Mouse (Mus musculus) MEL (cell line): Measurements from ENCODE around the gene Kcnmb1. TPM values are rescaled to one million over a fixed set of nuclear protein-coding genes. Genes with fewer than 3 reads are reported as not detected.
A peak's percentile ranks its signal among the peaks of the same experiment; 100 is the strongest.

Source experiments
- DNase-seq: peaks from one replicate; pipeline ENCODE4 v3.0.0; 2011; ENCODE audit warnings: low read depth, low spot score
- H3K27ac ChIP-seq: 2 replicates; pipeline ENCODE4 v1.5.1; 2012; ENCODE audit warnings: low read depth, mild to moderate bottlenecking, control low read depth, low read length, moderate library complexity; ENCODE audit not compliant: control insufficient read depth
- H3K27me3 ChIP-seq, 2 experiments: fragments of 150-350 bp in 1 of 2; sonication (generic) in 1 of 2; 2 replicates each; pipeline ENCODE4 v1.6.1; 2012; ENCODE audit warnings: low read length in 2 of 2, mild to moderate bottlenecking in 2 of 2, improper control_type of control experiment in 1 of 2, moderate library complexity in 1 of 2; ENCODE audit not compliant: insufficient read depth in 2 of 2, control insufficient read depth in 1 of 2
- H3K36me3 ChIP-seq, 2 experiments: 2 replicates each; pipeline ENCODE4 v1.6.1; 2012 to 2014; ENCODE audit warnings: low read length in 2 of 2, improper control_type of control experiment in 1 of 2, inconsistent platforms in 1 of 2, mild to moderate bottlenecking in 1 of 2; ENCODE audit not compliant: insufficient read depth in 2 of 2, control insufficient read depth in 1 of 2
- H3K4me1 ChIP-seq, 2 experiments: fragments of 150-350 bp in 1 of 2; sonication (generic) in 1 of 2; 2 replicates each; pipeline ENCODE4 v1.6.1; 2012; ENCODE audit warnings: low read length in 2 of 2, improper control_type of control experiment in 1 of 2, mild to moderate bottlenecking in 1 of 2; ENCODE audit not compliant: insufficient read depth in 2 of 2, control insufficient read depth in 1 of 2
- H3K4me3 ChIP-seq, 2 experiments: fragments of 150-350 bp in 1 of 2; sonication (generic) in 1 of 2; 2 replicates each; pipeline ENCODE4 v1.5.1; 2012; ENCODE audit warnings: low read depth in 2 of 2, low read length in 2 of 2, mild to moderate bottlenecking in 2 of 2, moderate library complexity in 2 of 2, control low read depth in 1 of 2, improper control_type of control experiment in 1 of 2; ENCODE audit not compliant: control insufficient read depth in 1 of 2, insufficient read depth in 1 of 2
- H3K79me2 ChIP-seq: 2 replicates; pipeline ENCODE4 v1.6.1; 2012; ENCODE audit warnings: mild to moderate bottlenecking, low read length, moderate library complexity; ENCODE audit not compliant: control insufficient read depth, poor library complexity, insufficient read depth
- H3K9ac ChIP-seq: 2 replicates; pipeline ENCODE4 v1.6.1; 2012; ENCODE audit warnings: low read depth, mild to moderate bottlenecking, control low read depth, low read length, moderate library complexity; ENCODE audit not compliant: control insufficient read depth, poor library complexity, severe bottlenecking
- H3K9me3 ChIP-seq: fragments of 150-350 bp; sonication (generic); replicated peaks from 2 replicates; pipeline ENCODE4 v1.6.1; 2012; ENCODE audit warnings: mild to moderate bottlenecking, low read length, improper control_type of control experiment, moderate library complexity; ENCODE audit not compliant: insufficient read depth
- BHLHE40 ChIP-seq: IDR thresholded peaks from 2 replicates; pipeline ENCODE4 v1.6.1; 2012; ENCODE audit warnings: low read depth, mild to moderate bottlenecking, inconsistent platforms, low read length, improper control_type of control experiment, borderline replicate concordance
- CHD2 ChIP-seq: IDR thresholded peaks from 2 replicates; pipeline ENCODE4 v1.6.1; 2011; ENCODE audit warnings: low read length, improper control_type of control experiment
- E2F4 ChIP-seq: IDR thresholded peaks from 2 replicates; pipeline ENCODE4 v1.6.1; 2011; ENCODE audit warnings: low read depth, low read length, improper control_type of control experiment, borderline replicate concordance
- GABPA ChIP-seq: IDR thresholded peaks from 2 replicates; pipeline ENCODE4 v1.6.1; 2012; ENCODE audit warnings: low read depth, mild to moderate bottlenecking, inconsistent platforms, low read length, improper control_type of control experiment, moderate library complexity
- HCFC1 ChIP-seq: IDR thresholded peaks from 2 replicates; pipeline ENCODE4 v1.6.1; 2012; ENCODE audit warnings: low read depth, mild to moderate bottlenecking, inconsistent platforms, low read length, improper control_type of control experiment, moderate library complexity
- JUND ChIP-seq: IDR thresholded peaks from 2 replicates; pipeline ENCODE4 v1.6.1; 2011; ENCODE audit warnings: low read depth, mild to moderate bottlenecking, improper control_type of control experiment, low read length
- KAT2A ChIP-seq: conservative IDR thresholded peaks from 2 replicates; pipeline ENCODE4 v1.6.1; 2012; ENCODE audit warnings: low read depth, low read length, improper control_type of control experiment, inconsistent platforms
- MAFK ChIP-seq: IDR thresholded peaks from 2 replicates; pipeline ENCODE4 v1.6.1; 2011; ENCODE audit warnings: low read depth, mild to moderate bottlenecking, low read length, improper control_type of control experiment, borderline replicate concordance
- MAX ChIP-seq: IDR thresholded peaks from 2 replicates; pipeline ENCODE4 v1.6.1; 2011; ENCODE audit warnings: low read length, improper control_type of control experiment
- MEF2A ChIP-seq: IDR thresholded peaks from 2 replicates; pipeline ENCODE4 v1.6.1; 2014; ENCODE audit warnings: low read depth, mild to moderate bottlenecking, inconsistent platforms, low read length, improper control_type of control experiment; ENCODE audit not compliant: poor library complexity, insufficient replicate concordance, severe bottlenecking; ENCODE audit errors: extremely low read depth
- MXI1 ChIP-seq: IDR thresholded peaks from 2 replicates; pipeline ENCODE4 v1.6.1; 2011; ENCODE audit warnings: mild to moderate bottlenecking, low read depth, low read length, improper control_type of control experiment
- MYB ChIP-seq: IDR thresholded peaks from 2 replicates; pipeline ENCODE4 v1.6.1; 2011; ENCODE audit warnings: mild to moderate bottlenecking, low read depth, low read length, improper control_type of control experiment
- MYC ChIP-seq: IDR thresholded peaks from 2 replicates; pipeline ENCODE4 v1.6.1; 2011; ENCODE audit warnings: low read depth, mild to moderate bottlenecking, low read length, improper control_type of control experiment, moderate library complexity
- NRF1 ChIP-seq: IDR thresholded peaks from 2 replicates; pipeline ENCODE4 v1.6.1; 2014; ENCODE audit warnings: low read depth, mild to moderate bottlenecking, inconsistent platforms, low read length, improper control_type of control experiment, moderate library complexity; ENCODE audit not compliant: poor library complexity, insufficient read depth, severe bottlenecking
- POLR2A ChIP-seq, 2 experiments: IDR thresholded peaks; 2 replicates each; pipeline ENCODE4 v1.6.1; 2011 to 2012; ENCODE audit warnings: low read length in 2 of 2, mild to moderate bottlenecking in 2 of 2, control low read depth in 1 of 2, improper control_type of control experiment in 1 of 2, low read depth in 1 of 2, moderate library complexity in 1 of 2; ENCODE audit not compliant: control insufficient read depth in 1 of 2, insufficient read depth in 1 of 2, poor library complexity in 1 of 2
- POLR2AphosphoS5 ChIP-seq: IDR thresholded peaks from 2 replicates; pipeline ENCODE4 v1.6.1; 2012; ENCODE audit warnings: low read depth, borderline replicate concordance, mild to moderate bottlenecking, inconsistent platforms, low read length, moderate library complexity, mixed read lengths
- SIN3A ChIP-seq: IDR thresholded peaks from 2 replicates; pipeline ENCODE4 v1.6.1; 2012; ENCODE audit warnings: low read length, improper control_type of control experiment, inconsistent platforms
- SMC3 ChIP-seq: IDR thresholded peaks from 2 replicates; pipeline ENCODE4 v1.6.1; 2011; ENCODE audit warnings: low read depth, low read length, improper control_type of control experiment
- TBP ChIP-seq: IDR thresholded peaks from 2 replicates; pipeline ENCODE4 v1.8.0; 2011; ENCODE audit warnings: low read depth, low read length, improper control_type of control experiment
- TCF12 ChIP-seq: IDR thresholded peaks from 2 replicates; pipeline ENCODE4 v1.6.1; 2014; ENCODE audit warnings: low read depth, mild to moderate bottlenecking, inconsistent platforms, low read length, improper control_type of control experiment, moderate library complexity
- USF1 ChIP-seq: IDR thresholded peaks from 2 replicates; pipeline ENCODE4 v1.6.1; 2014; ENCODE audit warnings: low read depth, mild to moderate bottlenecking, inconsistent platforms, low read length, improper control_type of control experiment, moderate library complexity
- USF2 ChIP-seq, 2 experiments: IDR thresholded peaks; 2 replicates each; pipeline ENCODE4 v1.6.1; 2011 to 2012; ENCODE audit warnings: improper control_type of control experiment in 2 of 2, low read length in 2 of 2, borderline replicate concordance in 1 of 2, inconsistent platforms in 1 of 2, low read depth in 1 of 2, mild to moderate bottlenecking in 1 of 2; ENCODE audit not compliant: insufficient read depth in 1 of 2
- ZKSCAN1 ChIP-seq: IDR thresholded peaks from 2 replicates; pipeline ENCODE4 v1.6.1; 2012; ENCODE audit warnings: low read depth, mild to moderate bottlenecking, inconsistent platforms, low read length, improper control_type of control experiment, moderate library complexity
- ZNF384 ChIP-seq: IDR thresholded peaks from 2 replicates; pipeline ENCODE4 v1.6.1; 2012; ENCODE audit warnings: low read depth, mild to moderate bottlenecking, inconsistent platforms, low read length, improper control_type of control experiment
- polyA plus RNA-seq, 2 experiments: library from polyadenylated mRNA; stranded (reverse) in 1 of 2; unstranded in 1 of 2; fragments of >175 nt in 1 of 2; fragments of >200 nt in 1 of 2; gene quantifications; 2 replicates each; pipeline versions ENCODE4 v1.2.1 to v1.2.4; 2012; ENCODE audit warnings: low replicate concordance in 2 of 2, low read depth in 1 of 2; ENCODE audit not compliant: insufficient read length in 2 of 2, insufficient read depth in 1 of 2, missing spikeins in 1 of 2
- total RNA-seq: library from RNA; depleted of rRNA; stranded (reverse); fragments of 300-350 nt; gene quantifications from 2 replicates; pipeline ENCODE4 v1.2.3, GENCODE M21; 2012

The Kcnmb1 gene
- total and polyA plus RNA-seq, 3 experiments = 0.15 to 0.85 TPM; not detected in 1

DNA sequence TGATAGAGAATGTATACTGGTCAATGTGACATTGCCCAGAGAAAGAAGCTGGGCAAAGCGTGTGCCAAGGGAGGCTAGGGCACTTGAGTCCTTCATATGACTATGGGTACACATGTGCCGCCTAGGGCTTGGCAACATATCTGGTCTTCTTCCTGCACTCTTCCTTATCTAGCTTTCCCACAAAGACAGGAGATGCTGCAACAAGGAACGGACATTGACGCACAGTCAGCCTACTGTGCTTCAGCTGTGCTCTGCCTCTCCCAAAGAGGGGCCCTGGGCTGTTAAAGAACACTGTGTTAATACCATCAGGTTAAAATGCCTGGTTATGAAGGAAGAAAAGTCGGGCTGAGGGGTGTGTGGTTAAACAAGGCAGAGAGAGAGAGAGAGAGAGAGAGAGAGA, 6.2 kb upstream of the Kcnmb1 start (continued):
- peak; percentile 15; the same call in 1 of the 2 replicates for TF ChIP-seq TCF12
- TF ChIP-seq JUND = no peak
- TF ChIP-seq USF1 = no peak
- no peak for TF ChIP-seq MAX
- no peak for TF ChIP-seq ZNF384
- TF ChIP-seq MYB = no peak
- TF ChIP-seq KAT2A = no peak
- peak; percentile 93 for TF ChIP-seq ZKSCAN1
- TF ChIP-seq E2F4 = no peak
- no peak for TF ChIP-seq CHD2
- no peak for TF ChIP-seq POLR2AphosphoS5
- TF ChIP-seq MXI1 = no peak

DNA sequence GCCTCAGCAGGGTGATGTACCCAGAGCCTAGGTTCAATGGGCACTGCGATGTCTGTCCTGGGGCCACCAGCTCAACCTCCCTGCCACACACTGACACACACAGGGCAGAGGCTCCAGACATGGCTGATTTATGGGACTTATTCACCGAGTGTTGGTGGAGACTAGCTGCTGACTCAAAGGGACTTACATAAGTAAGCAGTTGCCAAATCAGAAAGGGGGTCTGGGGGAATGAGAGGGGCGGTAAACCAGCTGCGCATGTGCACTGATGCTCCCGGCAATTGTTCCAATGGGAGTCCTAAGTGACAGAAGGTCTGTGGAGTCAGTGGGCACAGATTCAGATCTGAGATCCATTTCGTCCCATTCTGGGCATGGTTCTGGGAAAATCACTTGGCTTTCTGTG, 5.2 kb upstream of the Kcnmb1 start:
- no peak for DNase-seq
- Histone ChIP-seq H3K9me3 (no peaks in the 10 kb centered on the region), H3K9ac (no peak overlapping the region), H3K27ac (no peak overlapping the region), H3K27me3 (no peaks in the 10 kb centered on the region), H3K4me3 (no peak overlapping the region), H3K79me2 (no peaks in the 10 kb centered on the region), H3K36me3 (no peaks in the 10 kb centered on the region), H3K4me1 (peaks cover 0 to 7% of the 10 kb centered on the region in 2 experiments; a peak in 1 of 4 replicates)
- TF ChIP-seq TCF12 = no peak
- TF ChIP-seq GABPA = no peak
- no peak for TF ChIP-seq HCFC1
- no peak for TF ChIP-seq USF1
- TF ChIP-seq MAFK = no peak
- TF ChIP-seq MAX = no peak
- no peak for TF ChIP-seq USF2 (IDR thresholded peaks at IDR 0.05; ENCODE audit: borderline replicate concordance in 1 of 2, insufficient read depth in 1 of 2, low read depth in 1 of 2, low read length in 2 of 2)
- TF ChIP-seq SMC3 = no peak
- no peak for TF ChIP-seq SIN3A
- no peak for TF ChIP-seq TBP
- no peak for TF ChIP-seq POLR2AphosphoS5
- TF ChIP-seq ZNF384 = no peak
- no peak for TF ChIP-seq MEF2A
- no peak for TF ChIP-seq KAT2A
- TF ChIP-seq JUND = no peak
- TF ChIP-seq POLR2A (IDR thresholded peaks at IDR 0.05; ENCODE audit: control insufficient read depth in 1 of 2, insufficient read depth in 1 of 2, low read depth in 1 of 2, low read length in 2 of 2, poor library complexity in 1 of 2) = no peak
- TF ChIP-seq NRF1 = no peak
- no peak for TF ChIP-seq BHLHE40
- TF ChIP-seq MYB = no peak
- TF ChIP-seq MYC = no peak
